Mouse (Mus musculus): ENCODE results near the gene Gm49322. TPM values are rescaled to one million over a fixed set of nuclear protein-coding genes. Genes with fewer than 3 reads are reported as not detected.
A peak's percentile ranks its signal among the peaks of the same experiment; 100 is the strongest.

Gene Gm49322
- polyA plus RNA-seq, 1 experiment from 2014 or later: 5.2 TPM

- DNase-seq (ENCODE audit: low spot score): no peak
- H3K9me3 ChIP-seq (replicated peaks): no peaks in the 10 kb centered on the region
- no peaks in the 10 kb centered on the region for H3K27me3 ChIP-seq (ENCODE audit: low read depth, poor library complexity, severe bottlenecking)
- peak overlapping the region; percentile 89; the same call in 1 of the 2 replicates for H3K4me3 ChIP-seq
- WGBS: 85% methylated on average over 3 of the region's 3 CpGs
- no peak overlapping the region for H3K27ac ChIP-seq
- peaks cover 6% of the 10 kb centered on the region; the same call in 1 of the 2 replicates for H3K36me3 ChIP-seq
- H3K4me1 ChIP-seq: peaks cover 93% of the 10 kb centered on the region
Measured at GRCm38 (mm10) chr10:80574896-80575295, 30.9 kb upstream of the Gm49322 start.

GRCm38 (mm10) chr10:80575925-80576324, 29.9 kb upstream of the Gm49322 start:
- Histone ChIP-seq H3K4me3 (peak overlapping the region; percentile 89), H3K27me3 (ENCODE audit: low read depth, poor library complexity, severe bottlenecking) (no peaks in the 10 kb centered on the region), H3K4me1 (peaks cover 82% of the 10 kb centered on the region), H3K9me3 (replicated peaks) (no peaks in the 10 kb centered on the region), H3K27ac (peak overlapping the region; percentile 91; the same call in 1 of the 2 replicates), H3K36me3 (peaks cover 7% of the 10 kb centered on the region)
- DNase-seq (ENCODE audit: low spot score): no peak
- 17% methylated on average over 17 of the region's 17 CpGs for WGBS

GRCm38 (mm10) chr10:80576351-80577194, 29.2 kb upstream of the Gm49322 start:
- peaks cover 12% of the 10 kb centered on the region for H3K36me3 ChIP-seq
- peaks cover 76% of the 10 kb centered on the region for H3K4me1 ChIP-seq
- WGBS: under 1% methylated on average over 91 of the region's 96 CpGs
- no peaks in the 10 kb centered on the region for H3K27me3 ChIP-seq (ENCODE audit: low read depth, poor library complexity, severe bottlenecking)
- H3K27ac ChIP-seq: peak overlapping the region; percentile 91
- peak; percentile 76 for DNase-seq (ENCODE audit: low spot score)
- H3K4me3 ChIP-seq: peak overlapping the region; percentile 89
- H3K9me3 ChIP-seq (replicated peaks): no peaks in the 10 kb centered on the region

- Histone ChIP-seq H3K4me3 (peak within 1 kb of the TSS; percentile 89), H3K9me3 (replicated peaks) (no peaks in the 10 kb centered on the region), H3K27ac (peak within 1 kb of the TSS; percentile 91), H3K27me3 (ENCODE audit: low read depth, poor library complexity, severe bottlenecking) (no peaks in the 10 kb centered on the region), H3K4me1 (peaks cover 67% of the 10 kb centered on the region), H3K36me3 (peaks cover 19% of the 10 kb centered on the region)
- under 1% methylated on average over 83 of the region's 97 CpGs for WGBS
- DNase-seq (ENCODE audit: low spot score): peak; percentile 99
Measured at GRCm38 (mm10) chr10:80577195-80578130, 28.4 kb upstream of the Gm49322 start, which contains the start of gene Klf16. Gene Klf16 (minus strand): TSS chr10:80577321.

- WGBS: under 1% methylated on average over 29 of the region's 29 CpGs
- Histone ChIP-seq H3K9me3 (replicated peaks) (no peaks in the 10 kb centered on the region), H3K36me3 (peaks cover 25% of the 10 kb centered on the region), H3K4me1 (peaks cover 61% of the 10 kb centered on the region), H3K4me3 (peak overlapping the region; percentile 89), H3K27ac (peak overlapping the region; percentile 91), H3K27me3 (ENCODE audit: low read depth, poor library complexity, severe bottlenecking) (no peaks in the 10 kb centered on the region)
- DNase-seq (ENCODE audit: low spot score): peak; percentile 89
Measured at GRCm38 (mm10) chr10:80578131-80578750, 27.6 kb upstream of the Gm49322 start.

GRCm38 (mm10) chr10:80578911-80579310, 26.9 kb upstream of the Gm49322 start:
- H3K4me3 ChIP-seq: peak overlapping the region; percentile 89
- H3K27ac ChIP-seq: peak overlapping the region; percentile 91
- WGBS: 5% methylated on average over 8 of the region's 8 CpGs
- H3K27me3 ChIP-seq (ENCODE audit: low read depth, poor library complexity, severe bottlenecking): no peaks in the 10 kb centered on the region
- DNase-seq (ENCODE audit: low spot score): peak; percentile 54
- peaks cover 55% of the 10 kb centered on the region for H3K4me1 ChIP-seq
- H3K36me3 ChIP-seq: peaks cover 29% of the 10 kb centered on the region
- H3K9me3 ChIP-seq (replicated peaks): no peaks in the 10 kb centered on the region

- no peak overlapping the region for H3K27ac ChIP-seq
Measured at GRCm38 (mm10) chr10:80583047-80583446, 22.8 kb upstream of the Gm49322 start.

GRCm38 (mm10) chr10:80584045-80584488, 21.8 kb upstream of the Gm49322 start:
- peaks cover 42% of the 10 kb centered on the region for H3K4me1 ChIP-seq
- peaks cover 57% of the 10 kb centered on the region for H3K36me3 ChIP-seq
- 0 out of 2 replicates have a peak overlapping the region, but pooled peaks have one; percentile 13 for H3K4me3 ChIP-seq
- H3K27ac ChIP-seq: no peak overlapping the region
- DNase-seq (ENCODE audit: low spot score): no peak
- H3K9me3 ChIP-seq (replicated peaks): no peaks in the 10 kb centered on the region
- 68% methylated on average over 12 of the region's 12 CpGs for WGBS
- H3K27me3 ChIP-seq (ENCODE audit: low read depth, poor library complexity, severe bottlenecking): no peaks in the 10 kb centered on the region

More at GRCm38 (mm10) chr10:80583047-80583446, 22.8 kb upstream of the Gm49322 start:
- Histone ChIP-seq H3K27me3 (ENCODE audit: low read depth, poor library complexity, severe bottlenecking) (no peaks in the 10 kb centered on the region), H3K36me3 (peaks cover 57% of the 10 kb centered on the region), H3K4me1 (peaks cover 42% of the 10 kb centered on the region), H3K9me3 (replicated peaks) (no peaks in the 10 kb centered on the region), H3K4me3 (no peak overlapping the region)
- WGBS: 91% methylated on average over 5 of the region's 5 CpGs
- DNase-seq (ENCODE audit: low spot score): no peak

- WGBS: 84% methylated on average over 12 of the region's 12 CpGs
- H3K27ac ChIP-seq: 0 out of 2 replicates have a peak overlapping the region, but pooled peaks have one; percentile 34
Measured at GRCm38 (mm10) chr10:80584642-80585552, 20.9 kb upstream of the Gm49322 start.

GRCm38 (mm10) chr10:80585581-80585980, 20.2 kb upstream of the Gm49322 start:
- Histone ChIP-seq H3K9me3 (replicated peaks) (no peaks in the 10 kb centered on the region), H3K4me3 (peak overlapping the region; percentile 25), H3K36me3 (peaks cover 57% of the 10 kb centered on the region), H3K27me3 (ENCODE audit: low read depth, poor library complexity, severe bottlenecking) (no peaks in the 10 kb centered on the region), H3K27ac (no peak overlapping the region), H3K4me1 (peaks cover 47% of the 10 kb centered on the region)
- WGBS: 96% methylated on average over 8 of the region's 8 CpGs
- no peak for DNase-seq (ENCODE audit: low spot score)

More at GRCm38 (mm10) chr10:80584642-80585552, 20.9 kb upstream of the Gm49322 start:
- DNase-seq (ENCODE audit: low spot score): no peak
- Histone ChIP-seq H3K4me1 (peaks cover 43% of the 10 kb centered on the region), H3K9me3 (replicated peaks) (no peaks in the 10 kb centered on the region), H3K27me3 (ENCODE audit: low read depth, poor library complexity, severe bottlenecking) (no peaks in the 10 kb centered on the region), H3K36me3 (peaks cover 57% of the 10 kb centered on the region), H3K4me3 (peak overlapping the region; percentile 8)
